Mouse (Mus musculus) brown adipose tissue, adult 24 weeks (tissue): ENCODE results near the gene Fga. TPM values are rescaled to one million over a fixed set of nuclear protein-coding genes. Genes with fewer than 3 reads are reported as not detected.

Source experiments
- H3K27ac ChIP-seq: fragments of 200-500 bp; replicated peaks from 2 replicates; pipeline ENCODE4 v1.5.1; 2012; ENCODE audit warnings: low read depth, mild to moderate bottlenecking, low read length
- H3K4me1 ChIP-seq: fragments of 200-500 bp; 2 replicates; pipeline ENCODE4 v1.6.1; 2012; ENCODE audit warnings: low read length, mixed read lengths; ENCODE audit not compliant: control insufficient read depth, insufficient read depth, insufficient read length
- H3K4me3 ChIP-seq: fragments of 200-500 bp; 2 replicates; pipeline ENCODE4 v1.5.1; 2012; ENCODE audit warnings: low read depth, mild to moderate bottlenecking, low read length, moderate library complexity; ENCODE audit not compliant: insufficient read depth
- polyA plus RNA-seq: library from polyadenylated mRNA; stranded (reverse); fragments of >200 nt; gene quantifications from 2 replicates; pipeline ENCODE4 v1.2.4, GENCODE M21; 2012; ENCODE audit not compliant: missing spikeins, insufficient read depth, insufficient read length

Gene Fga
- polyA plus RNA-seq, 1 experiment: 1.8 TPM

- Histone ChIP-seq H3K4me3 (no peak overlapping the region), H3K4me1 (no peaks in the 10 kb centered on the region), H3K27ac (no peak overlapping the region)
These were observed 14.7 kb upstream of the Fga start for GRCm38 (mm10) chr3:83011136-83011535.

GRCm38 (mm10) chr3:83011565-83011964 is 14.3 kb upstream of the Fga start:
- H3K27ac ChIP-seq: no peak overlapping the region
- H3K4me1 ChIP-seq: no peaks in the 10 kb centered on the region

GRCm38 (mm10) chr3:83012636-83013035 is 13.2 kb upstream of the Fga start:
- Histone ChIP-seq H3K4me1 (no peaks in the 10 kb centered on the region), H3K27ac (no peak overlapping the region), H3K4me3 (no peak overlapping the region)

More at GRCm38 (mm10) chr3:83011565-83011964, 14.3 kb upstream of the Fga start:
- H3K4me3 ChIP-seq: no peak overlapping the region

- no peak overlapping the region for H3K27ac ChIP-seq
- H3K4me1 ChIP-seq: no peaks in the 10 kb centered on the region
- H3K4me3 ChIP-seq: no peak overlapping the region
These were observed 11.9 kb upstream of the Fga start for GRCm38 (mm10) chr3:83013951-83014350.

- H3K4me1 ChIP-seq: no peaks in the 10 kb centered on the region
- H3K27ac ChIP-seq: no peak overlapping the region
- no peak overlapping the region for H3K4me3 ChIP-seq
These were observed 9.6 kb upstream of the Fga start for GRCm38 (mm10) chr3:83016236-83016635.

- Histone ChIP-seq H3K27ac (no peak overlapping the region), H3K4me1 (no peaks in the 10 kb centered on the region), H3K4me3 (no peak overlapping the region)
These were observed 5.5 kb upstream of the Fga start for GRCm38 (mm10) chr3:83020387-83020786.

GRCm38 (mm10) chr3:83021176-83021575 is 4.7 kb upstream of the Fga start:
- no peak overlapping the region for H3K4me3 ChIP-seq
- H3K27ac ChIP-seq: no peak overlapping the region
- no peaks in the 10 kb centered on the region for H3K4me1 ChIP-seq

- Histone ChIP-seq H3K4me3 (no peak overlapping the region), H3K4me1 (no peaks in the 10 kb centered on the region), H3K27ac (no peak overlapping the region)
These were observed 840 bp upstream of the Fga start for GRCm38 (mm10) chr3:83025036-83025435.

- H3K27ac ChIP-seq: no peak overlapping the region
- H3K4me3 ChIP-seq: no peak overlapping the region
- H3K4me1 ChIP-seq: no peaks in the 10 kb centered on the region
These were observed 1.8 kb downstream of the Fga start for GRCm38 (mm10) chr3:83027546-83028251.

- no peak overlapping the region for H3K27ac ChIP-seq
- no peaks in the 10 kb centered on the region for H3K4me1 ChIP-seq
These were observed 4.5 kb downstream of the Fga start for GRCm38 (mm10) chr3:83030331-83030730.

GRCm38 (mm10) chr3:83032746-83033308 is 7.0 kb downstream of the Fga start:
- Histone ChIP-seq H3K4me1 (no peaks in the 10 kb centered on the region), H3K27ac (no peak overlapping the region)

More at GRCm38 (mm10) chr3:83030331-83030730, 4.5 kb downstream of the Fga start:
- H3K4me3 ChIP-seq: no peak overlapping the region

GRCm38 (mm10) chr3:83033801-83034200 is 7.9 kb downstream of the Fga start:
- H3K4me3 ChIP-seq: no peak overlapping the region
- no peak overlapping the region for H3K27ac ChIP-seq
- H3K4me1 ChIP-seq: no peaks in the 10 kb centered on the region

More at GRCm38 (mm10) chr3:83032746-83033308, 7.0 kb downstream of the Fga start:
- H3K4me3 ChIP-seq: no peak overlapping the region

- Histone ChIP-seq H3K27ac (no peak overlapping the region), H3K4me1 (no peaks in the 10 kb centered on the region), H3K4me3 (no peak overlapping the region)
These were observed 13.0 kb downstream of the Fga start for GRCm38 (mm10) chr3:83038865-83039264.

GRCm38 (mm10) chr3:83039666-83040065 is 13.8 kb downstream of the Fga start:
- H3K27ac ChIP-seq: no peak overlapping the region
- H3K4me1 ChIP-seq: no peaks in the 10 kb centered on the region
- H3K4me3 ChIP-seq: no peak overlapping the region

- no peak overlapping the region for H3K4me3 ChIP-seq
- no peak overlapping the region for H3K27ac ChIP-seq
- H3K4me1 ChIP-seq: no peaks in the 10 kb centered on the region
These were observed 16.6 kb downstream of the Fga start for GRCm38 (mm10) chr3:83042451-83042850.

- Histone ChIP-seq H3K27ac (no peak overlapping the region), H3K4me3 (no peak overlapping the region), H3K4me1 (no peaks in the 10 kb centered on the region)
These were observed 20.8 kb downstream of the Fga start for GRCm38 (mm10) chr3:83046649-83047048.
